Mouse (Mus musculus) kidney, embryonic 15.5 days (tissue): Measurements from ENCODE around the gene Gabrp. TPM values are rescaled to one million over a fixed set of nuclear protein-coding genes. Genes with fewer than 3 reads are reported as not detected.

ENCODE experiments used
- ATAC-seq: fragments of 200-750 bp; cut with Nextera tagmentation; replicated peaks from 2 replicates; pipeline ENCODE4 v1.8.0; 2017; ENCODE audit warnings: moderate TSS enrichment; ENCODE audit not compliant: low FRiP score
- H3K27ac ChIP-seq: fragments of 300-500 bp; sonication (generic); 2 replicates; pipeline ENCODE4 v1.5.1; 2015; ENCODE audit warnings: mild to moderate bottlenecking, inconsistent platforms
- H3K27me3 ChIP-seq: fragments of 300-500 bp; sonication (generic); 2 replicates; pipeline ENCODE4 v1.6.1; 2015; ENCODE audit warnings: inconsistent platforms
- H3K36me3 ChIP-seq: fragments of 300-500 bp; sonication (generic); 2 replicates; pipeline ENCODE4 v1.6.1; 2015; ENCODE audit warnings: inconsistent platforms
- H3K4me1 ChIP-seq: fragments of 300-500 bp; sonication (generic); 2 replicates; pipeline ENCODE4 v1.6.1; 2015; ENCODE audit warnings: inconsistent platforms
- H3K4me2 ChIP-seq: fragments of 300-500 bp; sonication (generic); 2 replicates; pipeline ENCODE4 v1.6.1; 2015; ENCODE audit warnings: moderate library complexity, mild to moderate bottlenecking, inconsistent platforms
- H3K4me3 ChIP-seq: fragments of 300-500 bp; sonication (generic); replicated peaks from 2 replicates; pipeline ENCODE4 v1.5.1; 2015; ENCODE audit warnings: mild to moderate bottlenecking, inconsistent platforms
- H3K9ac ChIP-seq: fragments of 300-500 bp; sonication (generic); 2 replicates; pipeline ENCODE4 v1.6.1; 2015; ENCODE audit warnings: mild to moderate bottlenecking, inconsistent platforms
- H3K9me3 ChIP-seq: fragments of 300-500 bp; sonication (generic); replicated peaks from 2 replicates; pipeline ENCODE4 v1.6.1; 2016; ENCODE audit warnings: inconsistent platforms
- WGBS: fragments of 180-500 bp; shearing (Covaris S2); methylation state at CpG from one replicate; pipeline ENCODE4 v1.1.7; 2015; ENCODE audit warnings: mixed read lengths; 5-methylcytosine and 5-hydroxymethylcytosine counted together
- polyA plus RNA-seq: library from polyadenylated mRNA; unstranded; fragments of >200 nt; fragmentation: Nextera tagmentation; extraction: Ambion mirVana; gene quantifications from 2 replicates; pipeline ENCODE4 v1.2.1, GENCODE M21; 2015

The Gabrp gene
- polyA plus RNA-seq = 0.74 and 1.2 TPM in 2 replicates

DNA sequence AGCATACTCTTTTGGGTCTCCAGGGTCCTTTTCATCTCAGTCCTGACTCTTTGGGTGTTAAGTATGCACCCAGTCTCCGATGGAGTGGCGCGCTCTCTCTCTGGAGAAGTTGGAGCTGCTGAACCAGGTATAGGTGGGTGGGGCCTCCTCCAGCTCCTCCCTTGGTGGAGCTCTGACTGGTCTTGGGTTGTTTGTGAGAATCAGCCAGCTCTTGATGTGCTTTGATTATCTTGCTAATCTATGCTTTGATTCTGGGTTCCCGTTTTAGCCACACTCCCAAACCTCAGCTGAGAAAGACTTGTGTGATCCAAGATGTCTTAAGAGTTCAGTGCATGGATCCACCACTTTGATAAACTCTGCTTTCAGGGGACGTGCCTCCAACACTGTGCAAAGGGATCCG, at the start of gene Gabrp:
TSS of gene Gabrp (minus strand) at position 101 of the 400 bp plus-strand sequence.
- Histone ChIP-seq H3K4me2 (no peak within 1 kb of the TSS), H3K9me3 (no peaks in the 10 kb centered on the region), H3K4me1 (no peaks in the 10 kb centered on the region), H3K27me3 (no peaks in the 10 kb centered on the region), H3K9ac (no peak within 1 kb of the TSS), H3K36me3 (no peaks in the 10 kb centered on the region), H3K27ac (no peak within 1 kb of the TSS), H3K4me3 (no peak within 1 kb of the TSS)
- ATAC-seq = no peak
- 63% methylated on average over 6 of the region's 6 CpGs for WGBS

DNA sequence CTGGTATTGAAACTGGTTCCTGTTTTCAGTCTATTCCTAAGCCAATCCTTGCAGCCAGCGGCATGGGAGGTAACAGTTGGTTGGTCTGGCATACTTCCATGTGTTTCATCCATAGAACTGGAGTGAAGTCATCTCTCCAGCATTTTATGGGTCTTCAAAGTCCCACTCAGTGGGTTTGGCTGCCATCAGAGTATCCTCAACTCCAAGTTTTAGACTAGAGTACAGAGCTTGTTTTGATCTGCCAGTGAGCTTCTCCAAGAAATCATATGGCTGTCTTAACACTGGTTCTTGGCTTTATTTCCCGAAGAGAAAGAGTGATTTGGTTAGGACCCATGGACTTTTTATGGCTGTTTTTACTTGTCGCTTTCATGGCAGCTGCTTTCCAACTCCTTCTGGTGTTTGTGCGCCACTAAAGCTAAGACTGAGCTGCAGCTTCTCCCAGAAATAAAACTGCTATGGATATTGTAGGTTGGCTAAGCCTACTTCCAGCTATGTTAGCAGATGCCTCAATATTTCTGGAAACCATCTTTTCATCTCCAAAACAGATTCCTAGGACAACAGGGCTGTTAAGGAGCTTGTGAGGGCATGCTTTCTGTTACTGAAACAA, 48.5 kb upstream of the Gabrp start:
- Histone ChIP-seq H3K27me3 (no peaks in the 10 kb centered on the region), H3K4me3 (no peak overlapping the region), H3K9me3 (no peaks in the 10 kb centered on the region), H3K9ac (no peak overlapping the region), H3K27ac (no peak overlapping the region), H3K36me3 (no peaks in the 10 kb centered on the region), H3K4me1 (no peaks in the 10 kb centered on the region), H3K4me2 (no peak overlapping the region)
- no peak for ATAC-seq
- 80% methylated on average over 4 of the region's 4 CpGs for WGBS

DNA sequence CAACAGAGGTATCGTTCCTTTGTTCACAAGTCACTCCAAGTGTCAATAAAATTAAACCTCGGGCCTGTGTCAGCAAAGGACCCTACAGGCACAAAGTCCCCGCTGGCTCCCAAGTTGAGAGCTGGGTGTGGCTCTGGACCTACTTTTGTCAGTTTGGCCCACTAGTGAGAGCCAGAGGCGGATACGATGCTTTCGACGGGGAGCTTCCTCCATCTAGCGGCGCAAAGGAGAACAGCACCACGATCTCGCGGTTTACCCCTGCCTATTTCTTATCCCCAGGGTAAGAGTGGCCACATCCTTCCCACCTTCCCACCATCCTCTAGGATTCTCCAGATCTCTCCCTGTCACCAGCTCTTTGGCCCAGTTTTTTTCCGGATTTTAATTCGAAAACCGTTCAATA, 35.5 kb upstream of the Gabrp start:
- H3K9ac ChIP-seq = no peak overlapping the region
- 0 out of 2 replicates have a peak, but pooled peaks cover 5% of the 10 kb centered on the region for H3K27me3 ChIP-seq
- 0 out of 2 replicates have a peak, but pooled peaks cover 4% of the 10 kb centered on the region for H3K4me1 ChIP-seq
- no peak overlapping the region for H3K4me3 ChIP-seq
- H3K4me2 ChIP-seq = no peak overlapping the region
- no peaks in the 10 kb centered on the region for H3K36me3 ChIP-seq
- peak; percentile 80 for ATAC-seq
- WGBS = 6% methylated on average over 15 of the region's 15 CpGs
- H3K9me3 ChIP-seq = no peaks in the 10 kb centered on the region
- H3K27ac ChIP-seq = no peak overlapping the region

DNA sequence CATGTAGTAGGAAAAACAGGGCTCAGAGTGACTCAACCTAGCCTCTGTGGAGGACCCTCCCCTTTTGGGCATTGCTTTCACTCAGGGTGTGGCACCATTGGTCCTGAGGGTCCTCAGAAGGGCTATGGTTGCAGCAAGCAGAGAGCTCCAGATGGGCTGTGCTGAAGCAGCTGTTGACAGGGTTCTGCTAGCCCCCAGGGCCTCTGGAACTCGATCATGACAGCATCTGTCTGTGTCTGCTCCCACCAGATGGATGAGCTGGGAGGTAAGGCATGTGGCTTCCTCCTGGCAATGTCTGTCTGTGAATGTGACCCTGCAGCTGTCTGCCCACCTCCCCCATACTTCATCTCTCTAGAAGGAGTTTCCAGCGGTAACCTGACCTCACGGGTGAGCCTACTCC, 29.0 kb upstream of the Gabrp start:
- Histone ChIP-seq H3K4me1 (peaks cover 8% of the 10 kb centered on the region), H3K9me3 (no peaks in the 10 kb centered on the region), H3K27me3 (0 out of 2 replicates have a peak, but pooled peaks cover 5% of the 10 kb centered on the region), H3K4me3 (no peak overlapping the region), H3K27ac (0 out of 2 replicates have a peak overlapping the region, but pooled peaks have one; percentile 45), H3K9ac (no peak overlapping the region), H3K4me2 (no peak overlapping the region), H3K36me3 (no peaks in the 10 kb centered on the region)
- peak; percentile 90 for ATAC-seq
- WGBS = 7% methylated on average over 3 of the region's 3 CpGs

DNA sequence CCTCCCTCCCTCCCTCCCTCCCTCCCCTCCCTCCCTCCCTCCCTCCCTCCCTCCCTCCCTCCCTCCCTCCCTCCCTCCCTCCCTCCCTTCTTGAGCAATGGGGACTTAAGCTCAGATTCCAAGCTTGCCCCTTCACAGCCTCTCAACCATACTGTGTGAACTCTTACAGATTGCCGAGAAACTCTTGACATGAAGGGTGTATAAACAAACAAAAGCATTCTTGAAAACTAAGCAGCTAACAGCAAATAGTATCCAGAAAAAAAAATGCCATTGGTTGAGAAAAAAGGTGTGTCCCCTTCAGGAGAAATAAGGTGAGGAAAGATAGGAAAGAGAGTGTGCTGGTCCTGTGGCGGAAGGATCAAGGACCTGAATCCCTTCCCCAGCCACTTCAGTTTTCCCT, 24.4 kb upstream of the Gabrp start:
- H3K27ac ChIP-seq = no peak overlapping the region
- WGBS = 73% methylated on average over 2 of the region's 2 CpGs

DNA sequence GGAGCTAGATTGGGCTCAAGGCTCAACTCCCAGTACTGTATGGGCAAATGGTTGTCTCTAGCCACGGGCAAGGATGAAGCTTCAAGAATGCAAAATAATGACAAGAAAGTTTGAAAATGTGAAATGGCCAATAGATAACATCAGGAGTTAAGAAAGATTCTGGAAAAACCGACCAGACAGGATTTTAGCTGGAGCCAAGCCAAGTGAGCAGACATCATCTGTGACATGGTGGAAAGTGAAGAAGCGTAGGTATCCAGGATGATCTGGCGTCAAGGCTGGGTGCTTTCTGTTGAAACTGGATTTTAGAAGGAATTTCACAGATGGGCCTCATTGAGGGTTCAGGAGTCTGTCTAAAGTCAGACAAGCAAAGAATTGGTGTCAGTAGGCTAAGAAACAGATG, 20.2 kb upstream of the Gabrp start, which contains the start of gene D130052B06Rik:
TSS of gene D130052B06Rik (plus strand) at position 317 of the 400 bp plus-strand sequence.
- Histone ChIP-seq H3K27me3 (no peaks in the 10 kb centered on the region), H3K27ac (no peak within 1 kb of the TSS), H3K4me2 (no peak within 1 kb of the TSS), H3K4me1 (0 out of 2 replicates have a peak, but pooled peaks cover 7% of the 10 kb centered on the region), H3K36me3 (no peaks in the 10 kb centered on the region), H3K9ac (no peak within 1 kb of the TSS), H3K9me3 (no peaks in the 10 kb centered on the region), H3K4me3 (no peak within 1 kb of the TSS)
- no peak for ATAC-seq
- 67% methylated on average over 4 of the region's 4 CpGs for WGBS

More for the DNA sequence above, 24.4 kb upstream of the Gabrp start:
- Histone ChIP-seq H3K27me3 (no peaks in the 10 kb centered on the region), H3K9ac (no peak overlapping the region), H3K4me3 (no peak overlapping the region), H3K4me1 (peaks cover 16% of the 10 kb centered on the region), H3K4me2 (no peak overlapping the region), H3K9me3 (no peaks in the 10 kb centered on the region), H3K36me3 (no peaks in the 10 kb centered on the region)
- ATAC-seq = no peak

DNA sequence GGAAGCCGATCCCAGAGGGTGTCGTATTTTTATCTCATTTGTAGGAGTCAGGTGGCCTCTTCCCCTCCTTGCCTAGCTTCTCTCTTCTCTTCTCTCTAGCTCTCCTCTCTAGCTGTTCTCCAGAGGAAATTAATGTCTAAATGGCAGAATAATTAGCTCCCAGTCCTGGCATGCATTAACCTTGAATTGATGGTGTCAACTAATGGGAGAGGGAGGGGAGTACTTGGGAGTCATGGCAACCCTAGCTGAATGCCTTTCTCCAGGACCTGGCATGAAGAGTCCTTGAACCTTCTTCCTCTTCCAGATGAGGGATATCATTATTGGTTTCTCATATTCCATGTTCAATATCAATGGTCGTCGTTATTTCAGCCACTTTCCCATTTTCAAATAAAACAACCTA, 17.9 kb upstream of the Gabrp start:
- no peaks in the 10 kb centered on the region for H3K27me3 ChIP-seq
- H3K9me3 ChIP-seq = no peaks in the 10 kb centered on the region
- H3K36me3 ChIP-seq = no peaks in the 10 kb centered on the region
- no peak; the same call in 1 of the 2 replicates for ATAC-seq
- WGBS = 59% methylated on average over 4 of the region's 4 CpGs
- no peak overlapping the region for H3K27ac ChIP-seq
- H3K9ac ChIP-seq = no peak overlapping the region
- no peak overlapping the region for H3K4me2 ChIP-seq
- H3K4me1 ChIP-seq = 0 out of 2 replicates have a peak, but pooled peaks cover 4% of the 10 kb centered on the region
- H3K4me3 ChIP-seq = no peak overlapping the region

DNA sequence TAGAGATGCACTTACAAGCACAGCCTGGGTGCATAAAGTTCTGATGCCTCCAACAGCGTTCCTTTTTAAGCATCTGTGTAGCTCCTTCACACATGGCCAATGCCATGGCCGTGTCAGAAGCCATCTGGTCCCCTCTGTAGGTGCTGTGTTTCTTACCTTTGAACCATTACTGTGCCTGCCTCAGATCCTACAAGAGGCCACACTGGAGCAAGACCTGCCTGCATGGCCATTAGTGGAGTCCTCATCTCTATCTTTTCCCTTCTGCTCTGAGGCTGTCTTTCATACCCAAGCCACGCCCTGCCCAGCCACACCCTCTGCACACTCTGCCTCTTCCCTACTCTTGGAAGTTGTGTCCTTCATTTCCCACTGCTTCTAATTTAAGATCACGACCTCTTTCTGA, 14.1 kb upstream of the Gabrp start:
- H3K9ac ChIP-seq = no peak overlapping the region
- no peaks in the 10 kb centered on the region for H3K4me1 ChIP-seq
- no peak overlapping the region for H3K4me3 ChIP-seq
- 78% methylated on average over 4 of the region's 4 CpGs for WGBS
- no peaks in the 10 kb centered on the region for H3K27me3 ChIP-seq
- no peak for ATAC-seq
- H3K27ac ChIP-seq = no peak overlapping the region
- H3K4me2 ChIP-seq = no peak overlapping the region
- no peaks in the 10 kb centered on the region for H3K36me3 ChIP-seq
- no peaks in the 10 kb centered on the region for H3K9me3 ChIP-seq

DNA sequence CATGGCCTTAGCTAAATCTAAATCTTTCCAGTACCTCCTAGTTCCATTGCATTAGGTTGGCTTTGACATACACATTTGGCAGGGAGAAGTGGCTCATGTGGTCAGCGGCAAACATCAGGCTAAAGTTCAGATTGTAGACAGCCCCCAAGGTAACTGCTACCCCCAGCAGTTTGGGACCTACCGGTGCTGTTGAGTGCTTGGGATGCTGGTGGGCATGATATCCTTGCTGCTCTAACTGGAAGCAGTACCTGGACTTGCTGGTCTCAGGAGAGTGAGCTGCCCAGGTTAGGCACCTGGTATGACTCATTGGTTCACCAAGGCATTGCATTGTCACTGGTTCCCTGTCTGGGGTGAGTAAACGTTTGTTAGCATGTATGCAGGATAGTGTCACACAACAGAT, 12.0 kb upstream of the Gabrp start:
- H3K27me3 ChIP-seq = no peaks in the 10 kb centered on the region
- no peak overlapping the region for H3K9ac ChIP-seq
- H3K4me2 ChIP-seq = no peak overlapping the region
- no peak overlapping the region for H3K4me3 ChIP-seq
- 89% methylated on average over 3 of the region's 3 CpGs for WGBS
- no peak for ATAC-seq
- H3K27ac ChIP-seq = no peak overlapping the region
- H3K4me1 ChIP-seq = peaks cover 14% of the 10 kb centered on the region
- H3K9me3 ChIP-seq = no peaks in the 10 kb centered on the region
- no peaks in the 10 kb centered on the region for H3K36me3 ChIP-seq

DNA sequence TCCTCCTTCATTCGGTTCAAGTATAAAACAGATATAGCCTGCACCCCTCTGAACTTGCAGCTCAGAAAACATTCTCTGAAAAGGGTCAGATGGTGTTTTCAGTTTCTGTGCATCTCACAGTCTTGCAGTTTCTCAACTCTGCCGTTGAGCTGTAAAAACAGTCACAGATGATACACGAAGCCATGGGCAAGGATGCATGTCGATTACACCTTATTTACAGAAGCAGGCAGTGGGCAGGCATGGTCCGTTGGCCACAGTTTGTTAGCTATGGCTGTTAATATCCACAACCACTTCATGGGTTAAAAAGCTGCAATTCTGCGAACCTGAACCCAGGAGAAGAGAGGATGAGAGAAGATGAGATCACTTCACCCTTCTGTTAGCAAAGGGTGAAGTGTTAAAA, 7.9 kb upstream of the Gabrp start:
- no peak for ATAC-seq
- 22% methylated on average over 6 of the region's 6 CpGs for WGBS
- no peak overlapping the region for H3K4me3 ChIP-seq
- no peaks in the 10 kb centered on the region for H3K27me3 ChIP-seq
- H3K27ac ChIP-seq = peak overlapping the region; percentile 25; the same call in 1 of the 2 replicates
- H3K9me3 ChIP-seq = no peaks in the 10 kb centered on the region
- H3K4me1 ChIP-seq = peaks cover 14% of the 10 kb centered on the region
- no peaks in the 10 kb centered on the region for H3K36me3 ChIP-seq
- no peak overlapping the region for H3K4me2 ChIP-seq
- no peak overlapping the region for H3K9ac ChIP-seq

DNA sequence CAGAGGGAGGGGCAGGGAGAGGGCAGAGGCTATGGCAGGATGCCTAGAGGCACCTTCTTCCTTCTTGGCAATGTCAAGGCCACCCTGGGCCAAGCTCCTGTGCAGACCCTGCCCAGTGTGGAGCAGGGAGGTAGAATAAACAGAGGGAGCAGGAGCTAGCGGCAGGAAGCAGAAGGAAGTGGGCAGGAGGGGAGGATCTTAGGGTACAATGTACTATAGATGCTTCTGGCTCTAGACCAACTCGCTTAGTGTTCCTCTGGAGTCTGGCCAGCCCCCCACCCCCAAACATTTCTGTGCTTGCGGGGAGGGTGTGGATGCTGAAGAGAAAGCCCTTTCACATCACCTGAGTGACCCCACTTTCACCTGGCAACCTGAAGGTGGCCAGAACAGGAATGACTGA, 862 bp upstream of the Gabrp start:
- Histone ChIP-seq H3K9me3 (no peaks in the 10 kb centered on the region), H3K4me2 (no peak overlapping the region), H3K4me1 (no peaks in the 10 kb centered on the region), H3K9ac (no peak overlapping the region), H3K36me3 (no peaks in the 10 kb centered on the region), H3K27me3 (no peaks in the 10 kb centered on the region), H3K27ac (no peak overlapping the region), H3K4me3 (no peak overlapping the region)
- no peak for ATAC-seq
- 58% methylated on average over 3 of the region's 3 CpGs for WGBS

DNA sequence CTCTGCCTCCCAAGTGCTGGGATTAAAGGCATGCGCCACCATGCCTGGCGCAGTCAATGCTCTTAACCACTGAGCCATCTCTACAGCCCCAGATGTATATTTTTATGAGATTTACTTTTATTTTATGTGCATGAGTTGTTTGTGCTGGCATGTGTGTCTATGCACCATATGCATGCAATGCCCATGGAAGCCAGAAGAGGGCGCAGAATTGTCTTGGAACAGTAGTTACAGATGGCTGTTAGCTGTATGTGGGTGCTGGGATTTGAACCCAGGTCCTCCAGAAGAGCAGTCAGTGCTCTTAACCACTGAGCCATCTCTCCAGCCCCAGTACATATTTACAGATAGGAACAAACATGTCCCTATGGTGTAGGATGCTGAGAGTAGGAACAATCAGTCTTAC, 3.8 kb downstream of the Gabrp start:
- Histone ChIP-seq H3K36me3 (no peaks in the 10 kb centered on the region), H3K27ac (no peak overlapping the region), H3K4me2 (no peak overlapping the region), H3K4me3 (no peak overlapping the region), H3K9me3 (no peaks in the 10 kb centered on the region), H3K27me3 (no peaks in the 10 kb centered on the region), H3K9ac (no peak overlapping the region), H3K4me1 (no peaks in the 10 kb centered on the region)
- WGBS = 88% methylated on average over 3 of the region's 3 CpGs
- ATAC-seq = no peak

DNA sequence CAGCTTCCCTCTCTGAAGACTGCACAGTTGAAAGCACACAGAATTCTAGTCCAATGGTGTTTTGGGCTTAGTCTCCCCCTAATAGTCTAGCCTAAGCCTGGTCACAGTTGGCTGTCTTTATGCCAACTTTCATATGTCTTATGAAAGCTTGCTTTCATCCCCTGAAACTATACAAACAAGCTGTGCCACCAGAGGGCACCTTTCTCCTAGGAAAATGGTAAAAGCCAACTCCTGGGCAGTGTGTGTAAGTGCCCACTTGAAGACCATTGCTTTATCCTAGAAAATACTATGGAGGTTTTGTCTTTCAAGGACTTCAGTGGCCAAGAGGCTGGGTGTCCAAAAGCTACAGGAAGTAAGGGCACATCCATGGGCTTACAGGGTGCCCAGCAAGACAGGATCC, 8.3 kb downstream of the Gabrp start:
- Histone ChIP-seq H3K4me1 (no peaks in the 10 kb centered on the region), H3K4me3 (no peak overlapping the region), H3K4me2 (no peak overlapping the region), H3K27me3 (no peaks in the 10 kb centered on the region), H3K9me3 (no peaks in the 10 kb centered on the region), H3K36me3 (no peaks in the 10 kb centered on the region), H3K9ac (no peak overlapping the region), H3K27ac (no peak overlapping the region)
- no peak for ATAC-seq
